Mouse (Mus musculus): Measurements from ENCODE around the gene 2310034C09Rik.

DNA sequence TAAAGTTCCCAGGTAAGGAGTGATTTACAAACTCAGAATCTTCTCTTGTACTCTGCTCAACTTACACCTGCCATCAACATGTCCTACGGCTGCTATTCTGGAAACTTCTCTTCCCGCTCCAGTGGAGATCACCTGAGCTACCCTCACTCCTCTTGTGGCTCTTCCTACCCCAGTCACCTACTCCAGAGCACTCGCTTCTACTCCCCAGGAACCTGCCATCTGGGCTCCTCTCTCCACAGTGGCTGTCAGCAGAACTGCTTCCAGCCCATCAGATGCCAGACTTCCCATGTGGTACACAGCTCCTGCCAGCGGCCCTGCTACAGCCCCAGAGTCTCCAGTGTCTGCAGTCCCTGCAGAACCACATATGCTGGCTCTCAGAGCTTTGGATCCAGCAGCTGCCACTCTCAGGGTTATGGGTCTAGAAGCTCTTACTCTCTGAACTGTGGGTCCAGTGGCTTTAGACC, 29.8 kb upstream of the 2310034C09Rik start, which contains the start of gene Krtap13-1:
- TF ChIP-seq POLR2A (IDR thresholded peaks at IDR 0.05; ENCODE audit: borderline replicate concordance, low read depth, low read length) (no peak), CTCF (IDR thresholded peaks at IDR 0.05; ENCODE audit: low read depth, low read length) (no peak)

All from bone marrow macrophage, adult 2 months (primary cell).